Mouse (Mus musculus): ENCODE measurements around the gene Tada3. TPM values are rescaled to one million over a fixed set of nuclear protein-coding genes. Genes with fewer than 3 reads are reported as not detected.

The Tada3 gene
- polyA plus RNA-seq, 1 experiment from 2014 or later = 40.3 TPM

GRCm38 (mm10) chr6:113329396-113329795, 48.3 kb downstream of the Tada3 start:
- ATAC-seq (replicated peaks; ENCODE audit: extremely low read depth, insufficient read depth, low FRiP score) = no peak
- peaks cover 21% of the 10 kb centered on the region for H3K4me1 ChIP-seq (ENCODE audit: control insufficient read depth, insufficient read depth, low read length)
- peaks cover 11% of the 10 kb centered on the region for H3K36me3 ChIP-seq (ENCODE audit: control insufficient read depth, insufficient read depth)
- no peak overlapping the region for H3K9ac ChIP-seq (ENCODE audit: low read length)
- H3K4me3 ChIP-seq (ENCODE audit: low read length) = no peak overlapping the region
- no peaks in the 10 kb centered on the region for H3K27me3 ChIP-seq (ENCODE audit: control insufficient read depth, insufficient read depth, low read length)
- H3K4me2 ChIP-seq (ENCODE audit: low read depth, low read length) = no peak overlapping the region
- no peak overlapping the region for H3K27ac ChIP-seq (ENCODE audit: low read length)
- no peaks in the 10 kb centered on the region for H3K9me3 ChIP-seq (replicated peaks; ENCODE audit: control insufficient read depth, low read length)
- WGBS = 77% methylated on average over 1 of the region's 1 CpGs

GRCm38 (mm10) chr6:113326533-113327315, 51.0 kb downstream of the Tada3 start, which contains the start of gene Ogg1:
TSS of gene Ogg1 (plus strand) at chr6:113326972.
- ATAC-seq (replicated peaks; ENCODE audit: extremely low read depth, insufficient read depth, low FRiP score) = peak; percentile 98
- H3K36me3 ChIP-seq (ENCODE audit: control insufficient read depth, insufficient read depth) = peaks cover 28% of the 10 kb centered on the region
- H3K27ac ChIP-seq (ENCODE audit: low read length) = peak within 1 kb of the TSS; percentile 95
- under 1% methylated on average over 52 of the region's 52 CpGs for WGBS
- peak within 1 kb of the TSS; percentile 89 for H3K9ac ChIP-seq (ENCODE audit: low read length)
- H3K9me3 ChIP-seq (replicated peaks; ENCODE audit: control insufficient read depth, low read length) = no peaks in the 10 kb centered on the region
- H3K4me1 ChIP-seq (ENCODE audit: control insufficient read depth, insufficient read depth, low read length) = peaks cover 12% of the 10 kb centered on the region; the same call in 1 of the 2 replicates
- H3K27me3 ChIP-seq (ENCODE audit: control insufficient read depth, insufficient read depth, low read length) = no peaks in the 10 kb centered on the region
- peak within 1 kb of the TSS; percentile 99 for H3K4me2 ChIP-seq (ENCODE audit: low read depth, low read length)
- peak within 1 kb of the TSS; percentile 70 for H3K4me3 ChIP-seq (ENCODE audit: low read length)

Small RNA genes within 50 kb of the gene (microRNA-seq; reads per million reads assigned to microRNA genes)
- gene Gm24387 = not detected

Other genes starting within 250 kb of the Tada3 start
- 0.35 and 0.37 TPM in 2 replicates for gene Lhfpl4, start 182.5 kb downstream of the Tada3 start, polyA plus RNA-seq (2015; fragmentation: Nextera tagmentation; extraction: Ambion mirVana)
- 23.1 and 26.1 TPM in 2 replicates for gene Mtmr14, start 140.0 kb downstream of the Tada3 start, polyA plus RNA-seq (2015; fragmentation: Nextera tagmentation; extraction: Ambion mirVana)
- gene Cpne9, start 95.6 kb downstream of the Tada3 start, polyA plus RNA-seq (2015; fragmentation: Nextera tagmentation; extraction: Ambion mirVana) = 0.11 TPM in 1 of 2 replicates, not detected in the other
- 11.6 and 12.3 TPM in 2 replicates for gene Brpf1, start 70.7 kb downstream of the Tada3 start, polyA plus RNA-seq (2015; fragmentation: Nextera tagmentation; extraction: Ambion mirVana)
- gene Ogg1, start 50.9 kb downstream of the Tada3 start, polyA plus RNA-seq (2015; fragmentation: Nextera tagmentation; extraction: Ambion mirVana) = 8.1 and 9.9 TPM in 2 replicates
- 117 and 122 TPM in 2 replicates for gene Camk1, start 33.9 kb downstream of the Tada3 start, polyA plus RNA-seq (2015; fragmentation: Nextera tagmentation; extraction: Ambion mirVana)
- gene Arpc4, start 232 bp upstream of the Tada3 start, polyA plus RNA-seq (2015; fragmentation: Nextera tagmentation; extraction: Ambion mirVana) = 250 and 261 TPM in 2 replicates
- 2.3 and 3.0 TPM in 2 replicates for gene Ttll3, start 11.4 kb upstream of the Tada3 start, polyA plus RNA-seq (2015; fragmentation: Nextera tagmentation; extraction: Ambion mirVana)
- gene Rpusd3, start 41.5 kb upstream of the Tada3 start, polyA plus RNA-seq (2015; fragmentation: Nextera tagmentation; extraction: Ambion mirVana) = 14.2 and 15.0 TPM in 2 replicates
- 0.29 TPM in 1 of 2 replicates, not detected in the other for gene Cidec, start 57.9 kb upstream of the Tada3 start, polyA plus RNA-seq (2015; fragmentation: Nextera tagmentation; extraction: Ambion mirVana)
- gene Jagn1, start 64.7 kb upstream of the Tada3 start, polyA plus RNA-seq (2015; fragmentation: Nextera tagmentation; extraction: Ambion mirVana) = 64.5 and 65.2 TPM in 2 replicates
- 1.8 and 3.1 TPM in 2 replicates for gene Il17re, start 80.6 kb upstream of the Tada3 start, polyA plus RNA-seq (2015; fragmentation: Nextera tagmentation; extraction: Ambion mirVana)
- 15.5 and 16.1 TPM in 2 replicates for gene Il17rc, start 93.5 kb upstream of the Tada3 start, polyA plus RNA-seq (2015; fragmentation: Nextera tagmentation; extraction: Ambion mirVana)
- gene Creld1, start 105.4 kb upstream of the Tada3 start, polyA plus RNA-seq (2015; fragmentation: Nextera tagmentation; extraction: Ambion mirVana) = 44.8 and 46.8 TPM in 2 replicates
- gene Prrt3, start 124.0 kb upstream of the Tada3 start, polyA plus RNA-seq (2015; fragmentation: Nextera tagmentation; extraction: Ambion mirVana) = 0.26 and 0.29 TPM in 2 replicates
- 89.7 and 94.5 TPM in 2 replicates for gene Emc3, start 153.8 kb upstream of the Tada3 start, polyA plus RNA-seq (2015; fragmentation: Nextera tagmentation; extraction: Ambion mirVana)
- gene Fancd2, start 153.8 kb upstream of the Tada3 start, polyA plus RNA-seq (2015; fragmentation: Nextera tagmentation; extraction: Ambion mirVana) = 8.3 and 8.4 TPM in 2 replicates
- gene Fancd2os, start 222.8 kb upstream of the Tada3 start, polyA plus RNA-seq (2015; fragmentation: Nextera tagmentation; extraction: Ambion mirVana) = 0.30 TPM in 1 of 2 replicates, not detected in the other
- gene Brk1, start 226.9 kb upstream of the Tada3 start, polyA plus RNA-seq (2015; fragmentation: Nextera tagmentation; extraction: Ambion mirVana) = 164 and 178 TPM in 2 replicates
- gene Vhl, start 246.1 kb upstream of the Tada3 start, polyA plus RNA-seq (2015; fragmentation: Nextera tagmentation; extraction: Ambion mirVana) = 28.8 and 29.4 TPM in 2 replicates